In genomic region chr12:29160920-29161319, GRCm38 (mm10) we compare ENCODE assay signal across 22 mouse cellular contexts.
DNase-seq lines count a peak whose midpoint lies in the region; ATAC-seq and TF ChIP-seq lines count a peak whose summit lies in the region.
"Had no signal": no experiment of that assay in that cellular context is flagged by ENCODE, and none has a peak within 500 bp of the region (broad histone marks: within the 10 kb centered on the region; RNA-seq: fewer than 3 reads in every experiment).

No protein-coding gene starts in this region.

- H3K4me3 ChIP-seq in forebrain, embryonic 10.5 days, result no peak overlapping the region
- no peak overlapping the region for H3K4me3 ChIP-seq in forebrain, embryonic 14.5 days (ENCODE audit: low read depth, low read length)
- H3K4me3 ChIP-seq in embryonic facial prominence, embryonic 10.5 days, result no peak overlapping the region
- H3K4me3 ChIP-seq in embryonic facial prominence, embryonic 14.5 days (ENCODE audit: low read depth, low read length), result no peak overlapping the region
- no peak overlapping the region for H3K4me3 ChIP-seq in embryonic facial prominence, embryonic 15.5 days (replicated peaks)
- H3K4me3 ChIP-seq in stomach, postnatal 0 days (ENCODE audit: low read depth, low read length), result no peak overlapping the region
- H3K4me3 ChIP-seq in layer of hippocampus, adult 2 months, result no peak overlapping the region

- no peaks in the 10 kb centered on the region for H3K9me3 ChIP-seq in forebrain, embryonic 10.5 days
- no peaks in the 10 kb centered on the region for H3K9me3 ChIP-seq in forebrain, embryonic 14.5 days (replicated peaks; ENCODE audit: control insufficient read depth, low read length)
- no peaks in the 10 kb centered on the region for H3K9me3 ChIP-seq in embryonic facial prominence, embryonic 10.5 days
- no peaks in the 10 kb centered on the region for H3K9me3 ChIP-seq in embryonic facial prominence, embryonic 14.5 days (ENCODE audit: control insufficient read depth, low read length)
- H3K9me3 ChIP-seq in embryonic facial prominence, embryonic 15.5 days (replicated peaks), result no peaks in the 10 kb centered on the region
- no peaks in the 10 kb centered on the region for H3K9me3 ChIP-seq in stomach, postnatal 0 days (ENCODE audit: control insufficient read depth, low read length)

- H3K36me3 ChIP-seq in forebrain, embryonic 10.5 days (replicated peaks), result no peaks in the 10 kb centered on the region
- H3K36me3 ChIP-seq in forebrain, embryonic 14.5 days (ENCODE audit: control insufficient read depth, insufficient read depth, low read length), result no peaks in the 10 kb centered on the region
- H3K36me3 ChIP-seq in embryonic facial prominence, embryonic 10.5 days (replicated peaks), result no peaks in the 10 kb centered on the region
- H3K36me3 ChIP-seq in embryonic facial prominence, embryonic 14.5 days (ENCODE audit: control insufficient read depth, insufficient read depth, low read length), result no peaks in the 10 kb centered on the region
- H3K36me3 ChIP-seq in embryonic facial prominence, embryonic 15.5 days, result no peaks in the 10 kb centered on the region
- no peaks in the 10 kb centered on the region for H3K36me3 ChIP-seq in stomach, postnatal 0 days (ENCODE audit: control insufficient read depth, insufficient read depth, low read length)
- H3K36me3 ChIP-seq: G1E had no signal

- no peaks in the 10 kb centered on the region for H3K27me3 ChIP-seq in forebrain, embryonic 10.5 days (ENCODE audit: poor library complexity, severe bottlenecking)
- H3K27me3 ChIP-seq in forebrain, embryonic 14.5 days (replicated peaks; ENCODE audit: control insufficient read depth, insufficient read depth, low read length), result no peaks in the 10 kb centered on the region
- no peaks in the 10 kb centered on the region for H3K27me3 ChIP-seq in embryonic facial prominence, embryonic 10.5 days (replicated peaks; ENCODE audit: low read depth, poor library complexity, severe bottlenecking)
- H3K27me3 ChIP-seq in embryonic facial prominence, embryonic 14.5 days (replicated peaks; ENCODE audit: control insufficient read depth, insufficient read depth, low read length), result no peaks in the 10 kb centered on the region
- H3K27me3 ChIP-seq in embryonic facial prominence, embryonic 15.5 days, result no peaks in the 10 kb centered on the region
- no peaks in the 10 kb centered on the region for H3K27me3 ChIP-seq in stomach, postnatal 0 days (ENCODE audit: control insufficient read depth, insufficient read depth, low read length)
- H3K27me3 ChIP-seq: CH12.LX, Patski had no signal

- 70% methylated on average over 1 of the region's 1 CpGs for WGBS in forebrain, embryonic 10.5 days
- 95% methylated on average over 1 of the region's 1 CpGs for WGBS in forebrain, embryonic 14.5 days
- WGBS in embryonic facial prominence, embryonic 10.5 days, result 74% methylated on average over 1 of the region's 1 CpGs
- 100% methylated on average over 1 of the region's 1 CpGs for WGBS in embryonic facial prominence, embryonic 14.5 days
- 50% methylated on average over 1 of the region's 1 CpGs for WGBS in embryonic facial prominence, embryonic 15.5 days
- 71% methylated on average over 1 of the region's 1 CpGs for WGBS in stomach, postnatal 0 days

- H3K9ac ChIP-seq in forebrain, embryonic 14.5 days (ENCODE audit: low read length), result no peak overlapping the region
- no peak overlapping the region for H3K9ac ChIP-seq in embryonic facial prominence, embryonic 14.5 days (ENCODE audit: low read depth, low read length)
- H3K9ac ChIP-seq in embryonic facial prominence, embryonic 15.5 days, result no peak overlapping the region
- H3K9ac ChIP-seq in stomach, postnatal 0 days (ENCODE audit: low read length), result no peak overlapping the region

- H3K4me1 ChIP-seq in forebrain, embryonic 10.5 days, result peaks cover 12% of the 10 kb centered on the region
- no peaks in the 10 kb centered on the region for H3K4me1 ChIP-seq in forebrain, embryonic 14.5 days (ENCODE audit: control insufficient read depth, insufficient read depth, low read length)
- H3K4me1 ChIP-seq in embryonic facial prominence, embryonic 10.5 days, result peaks cover 13% of the 10 kb centered on the region
- no peaks in the 10 kb centered on the region for H3K4me1 ChIP-seq in embryonic facial prominence, embryonic 14.5 days (ENCODE audit: control insufficient read depth, insufficient read depth, low read length)
- no peaks in the 10 kb centered on the region for H3K4me1 ChIP-seq in embryonic facial prominence, embryonic 15.5 days
- no peaks in the 10 kb centered on the region for H3K4me1 ChIP-seq in stomach, postnatal 0 days (replicated peaks; ENCODE audit: control insufficient read depth, insufficient read depth)

- TF ChIP-seq CTCF in stomach, postnatal 0 days (IDR thresholded peaks at IDR 0.05; ENCODE audit: low read depth), result no peak
- no peak for TF ChIP-seq CTCF in layer of hippocampus, adult 2 months (conservative IDR thresholded peaks at IDR 0.05)

- no peak for ATAC-seq in forebrain, embryonic 14.5 days
- ATAC-seq in embryonic facial prominence, embryonic 14.5 days (ENCODE audit: low read depth), result peak; percentile 64; the same call in 1 of the 2 replicates
- ATAC-seq in embryonic facial prominence, embryonic 15.5 days (ENCODE audit: insufficient number of reproducible peaks, low FRiP score, low TSS enrichment, low read depth), result peak; percentile 66; the same call in 1 of the 2 replicates
- no peak for ATAC-seq in stomach, postnatal 0 days (ENCODE audit: low FRiP score, low TSS enrichment)
- ATAC-seq: activated CD4-positive, CD25-positive, alpha-beta regulatory T cell, adult 4 months; CD4-positive, CD25-positive, alpha-beta regulatory T cell, adult 4 months; Patski had no signal

- DNase-seq in forebrain, embryonic 10.5 days (ENCODE audit: extremely low spot score, low spot score), result no peak
- no peak for DNase-seq in forebrain, embryonic 14.5 days (ENCODE audit: low spot score)
- no peak for DNase-seq in embryonic facial prominence, embryonic 10.5 days (ENCODE audit: low spot score)
- peak; percentile 28 for DNase-seq in embryonic facial prominence, embryonic 14.5 days (ENCODE audit: low spot score)
- no peak for DNase-seq in lung, postnatal 25 days (ENCODE audit: low spot score)
- no peak for DNase-seq in stomach, postnatal 0 days (ENCODE audit: low spot score)
- DNase-seq in layer of hippocampus, adult 2 months (ENCODE audit: low spot score in 2 of 2), result no peak
- DNase-seq: adrenal gland, adult 2 months; adrenal gland, adult 8-10 months; adrenal gland, postnatal 10 days; adrenal gland, postnatal 14 days; adrenal gland, postnatal 25 days; adrenal gland, postnatal 36 days; B cell, adult 2 months; cerebellum, adult 11 months; cerebellum, adult 11-12 months had no signal

- H3K4me2 ChIP-seq in forebrain, embryonic 14.5 days (ENCODE audit: low read length), result no peak overlapping the region
- H3K4me2 ChIP-seq in embryonic facial prominence, embryonic 14.5 days (ENCODE audit: low read depth, low read length), result no peak overlapping the region
- H3K4me2 ChIP-seq in embryonic facial prominence, embryonic 15.5 days (replicated peaks), result no peak overlapping the region
- H3K4me2 ChIP-seq in stomach, postnatal 0 days (replicated peaks; ENCODE audit: low read depth), result no peak overlapping the region

- no peak for TF ChIP-seq EP300 in stomach, postnatal 0 days (optimal IDR thresholded peaks at IDR 0.05)

- H3K27ac ChIP-seq in forebrain, embryonic 10.5 days, result 0 out of 2 replicates have a peak overlapping the region, but pooled peaks have one; percentile 44
- no peak overlapping the region for H3K27ac ChIP-seq in forebrain, embryonic 14.5 days (ENCODE audit: low read depth, low read length)
- H3K27ac ChIP-seq in embryonic facial prominence, embryonic 10.5 days (replicated peaks), result 0 out of 2 replicates have a peak overlapping the region, but pooled peaks have one; percentile 25
- H3K27ac ChIP-seq in embryonic facial prominence, embryonic 14.5 days (replicated peaks; ENCODE audit: low read depth, low read length), result no peak overlapping the region
- no peak overlapping the region for H3K27ac ChIP-seq in embryonic facial prominence, embryonic 15.5 days (replicated peaks)
- H3K27ac ChIP-seq in stomach, postnatal 0 days (replicated peaks), result no peak overlapping the region
- no peak overlapping the region for H3K27ac ChIP-seq in layer of hippocampus, adult 2 months

Comparison
In these comparisons a context has a peak if more than half of its experiments do, and no peak if none do; other contexts are left out.
1. H3K27ac ChIP-seq: peak in forebrain, embryonic 10.5 days (single experiment) and embryonic facial prominence, embryonic 10.5 days (single experiment); none in forebrain, embryonic 14.5 days (single experiment), embryonic facial prominence, embryonic 14.5 days (single experiment), embryonic facial prominence, embryonic 15.5 days (single experiment), stomach, postnatal 0 days (single experiment) and layer of hippocampus, adult 2 months (single experiment).
2. ATAC-seq: peak in embryonic facial prominence, embryonic 14.5 days (single experiment) and embryonic facial prominence, embryonic 15.5 days (single experiment); none in forebrain, embryonic 14.5 days (single experiment) and stomach, postnatal 0 days (single experiment).